Mouse (Mus musculus) retina, postnatal 7 days (tissue): Measurements from ENCODE around the gene Olfr806.

Experiments
- DNase-seq: peaks from one replicate; pipeline ENCODE4 v3.0.0-alpha.2; 2012; ENCODE audit warnings: low read depth, low spot score

Olfr806 gene

GRCm38 (mm10) chr10:129741821-129742220 lies at the start of gene Olfr806:
Gene Olfr806, minus strand, starts transcription at chr10:129741921.
- no peak for DNase-seq

- no peak for DNase-seq
Measured at GRCm38 (mm10) chr10:129778123-129778522, 36.4 kb upstream of the Olfr806 start.

DNA sequence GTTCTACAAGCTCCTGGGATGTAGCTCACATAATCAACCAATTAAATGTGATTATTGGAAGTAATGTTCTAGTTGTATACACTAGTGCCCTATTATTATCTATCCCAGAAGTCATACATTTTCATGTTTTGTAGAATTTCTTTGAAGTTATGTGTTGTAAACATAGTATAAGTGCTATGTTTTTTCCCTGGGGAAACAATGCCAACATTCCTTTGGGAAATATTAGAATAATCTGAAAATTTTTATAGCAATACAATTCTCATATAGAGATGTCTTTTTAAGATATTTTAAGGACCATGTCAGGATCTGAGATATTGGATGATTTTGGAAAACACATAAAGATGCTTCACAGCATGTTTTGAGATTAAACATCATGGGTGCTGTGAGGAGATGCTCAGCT lies 32.6 kb upstream of the Olfr806 start, which contains the start of gene Olfr809:
Gene Olfr809 (plus strand): TSS at position 301 of the 400 bp plus-strand sequence.
- no peak for DNase-seq

- DNase-seq = no peak
Measured at GRCm38 (mm10) chr10:129765182-129765581, 23.5 kb upstream of the Olfr806 start, which contains the start of gene Olfr808. Gene Olfr808, plus strand, starts transcription at chr10:129765482.

DNA sequence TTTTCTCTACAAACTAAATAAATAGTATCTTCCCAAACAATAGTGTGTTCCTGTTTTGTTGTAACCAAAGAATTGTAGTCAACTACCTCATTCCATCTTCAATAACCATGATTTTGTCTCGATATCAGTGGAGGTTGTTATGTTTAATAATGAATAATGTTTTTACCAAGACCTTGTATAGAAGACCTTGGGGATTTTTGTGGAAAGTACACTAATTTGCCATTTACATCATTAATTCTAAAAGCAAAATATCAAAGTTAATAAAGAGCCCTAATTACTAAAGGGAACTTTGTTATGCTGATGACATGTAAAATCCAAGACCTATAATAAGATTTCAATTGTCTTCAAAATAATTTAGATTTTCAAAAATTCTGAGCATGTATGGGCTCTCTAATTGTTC lies 16.0 kb upstream of the Olfr806 start, which contains the start of gene Olfr807:
Gene Olfr807 (minus strand): TSS at position 101 of the 400 bp plus-strand sequence.
- no peak for DNase-seq

- no peak for DNase-seq
Measured at GRCm38 (mm10) chr10:129729275-129729674, 12.4 kb downstream of the Olfr806 start, which contains the start of gene Olfr805. Gene Olfr805, minus strand, starts transcription at chr10:129729375.

- DNase-seq = no peak
Measured at GRCm38 (mm10) chr10:129702910-129703309, 38.8 kb downstream of the Olfr806 start, which contains the start of gene Olfr804. Gene Olfr804, plus strand, starts transcription at chr10:129703210.

- DNase-seq = no peak
Measured at GRCm38 (mm10) chr10:129694186-129694585, 47.5 kb downstream of the Olfr806 start, which contains the start of gene Olfr803. Gene Olfr803, minus strand, starts transcription at chr10:129694286.

DNA sequence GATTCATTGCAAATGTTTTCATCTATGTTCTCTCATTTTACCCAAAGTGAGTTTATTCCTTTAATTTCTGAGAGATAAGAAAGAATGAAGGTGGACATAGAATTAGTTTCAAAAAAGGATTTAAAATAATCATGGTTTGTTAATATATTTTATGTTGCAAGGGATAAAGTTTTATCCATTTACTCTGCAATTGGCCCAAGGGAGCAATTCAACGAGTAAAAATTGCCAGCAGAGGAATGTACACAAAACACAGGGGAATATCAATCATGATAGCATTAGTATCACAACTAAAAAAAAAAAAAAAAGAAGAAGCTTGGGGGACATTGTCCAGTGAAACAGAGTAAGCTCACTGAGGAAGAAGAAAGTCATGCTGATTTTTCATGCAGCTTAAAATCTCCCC lies 53.7 kb downstream of the Olfr806 start, which contains the start of gene Olfr802:
Gene Olfr802 (minus strand): TSS at position 101 of the 400 bp plus-strand sequence.
- DNase-seq = no peak
